Mouse (Mus musculus) ovary, postnatal 10 days (tissue): ENCODE data around the gene Cd7.
"Not testable (repeated sequence)": the region's sequence is repeated elsewhere in the genome, so short reads cannot be mapped to it uniquely, and the experiment has no call there.

Experiments used
- DNase-seq: peaks from one replicate; pipeline ENCODE4 v3.0.0; 2022; ENCODE audit warnings: low spot score

Gene Cd7

DNA sequence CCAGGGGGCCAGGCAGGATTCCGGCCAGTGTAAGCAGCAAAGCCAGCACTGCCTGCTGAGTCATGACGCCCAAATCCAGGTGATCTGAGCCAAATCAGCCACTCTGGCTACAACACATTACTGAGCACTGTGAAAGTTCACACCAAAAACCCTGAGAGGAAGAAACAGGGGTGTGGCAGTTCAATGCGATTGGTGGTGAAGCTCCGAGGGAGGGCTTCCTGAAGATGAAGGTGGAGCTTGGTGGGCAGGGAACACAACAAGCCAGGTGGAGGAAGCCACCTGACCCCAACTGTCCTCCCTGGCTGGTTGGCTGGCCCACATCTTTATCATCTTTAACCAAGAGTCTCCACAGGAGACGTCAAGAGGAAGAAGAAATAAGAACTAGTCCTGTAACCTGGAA, at the start of gene Cd7:
TSS of gene Cd7 (minus strand) at position 117 of the 400 bp plus-strand sequence.
- DNase-seq, result no peak

- DNase-seq, result no peak
Measured at GRCm38 (mm10) chr11:121088997-121089396, 49.8 kb upstream of the Cd7 start.

DNA sequence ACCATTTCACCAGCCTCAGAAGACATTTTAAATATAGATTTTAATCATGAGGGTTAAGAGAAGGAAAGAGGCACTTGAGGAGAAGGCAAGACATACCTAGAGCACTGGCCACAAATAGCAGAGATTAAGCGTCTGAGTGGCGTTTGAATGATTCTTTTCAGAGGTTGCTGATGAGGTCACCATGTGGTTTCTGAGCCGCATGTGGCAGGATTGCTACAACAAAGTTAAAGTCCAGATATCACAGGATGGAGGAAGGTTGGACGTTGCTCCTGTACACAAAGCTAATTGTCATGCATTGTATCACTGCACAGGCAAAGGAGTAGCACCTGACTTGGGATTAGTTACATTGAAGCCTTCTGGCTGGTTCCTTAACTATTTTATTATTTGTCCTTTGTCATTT, 47.1 kb upstream of the Cd7 start:
- DNase-seq, result no peak

DNA sequence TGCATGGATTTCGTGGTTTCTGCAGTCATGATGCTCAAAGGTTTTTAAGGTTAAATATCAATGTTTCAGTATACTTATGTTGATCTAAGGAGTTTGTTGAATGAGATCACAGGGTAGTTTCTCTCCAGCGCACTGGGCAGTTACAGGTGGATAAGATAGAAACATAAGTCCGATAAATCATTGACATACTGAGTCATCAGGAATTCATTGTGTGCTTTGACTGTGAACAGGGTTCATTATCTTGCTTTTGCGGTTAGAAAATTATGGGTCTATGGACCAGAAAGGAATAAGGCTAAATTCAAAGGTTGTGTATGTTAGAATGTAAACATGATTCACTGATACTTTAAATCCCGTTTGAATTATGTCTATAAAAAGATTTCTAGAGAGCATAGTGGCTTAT, 46.0 kb upstream of the Cd7 start:
- DNase-seq, result no peak

- DNase-seq, result no peak
Measured at GRCm38 (mm10) chr11:121082857-121083500, 43.8 kb upstream of the Cd7 start.

DNA sequence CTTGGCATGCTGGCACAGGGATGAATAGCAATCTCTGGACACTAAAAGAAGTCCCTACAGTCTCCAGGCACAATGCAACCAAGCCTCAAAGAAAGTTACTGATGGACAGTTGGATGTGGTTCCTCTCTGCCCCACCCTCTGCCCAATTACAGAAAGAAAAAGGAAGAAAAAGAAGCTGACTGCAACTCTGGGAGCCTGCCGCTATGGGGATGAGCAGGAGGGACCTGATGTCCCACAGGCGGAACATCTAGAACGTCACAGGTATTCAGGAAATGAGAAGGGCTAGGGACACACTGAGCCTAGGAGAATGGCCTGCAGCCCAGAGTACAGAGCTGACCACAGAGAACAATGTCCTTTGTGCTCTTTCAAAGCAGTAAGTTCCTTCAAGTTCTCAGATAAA, 43.0 kb upstream of the Cd7 start:
- DNase-seq, result no peak

GRCm38 (mm10) chr11:121081120-121081519, 41.9 kb upstream of the Cd7 start, which contains the start of gene Sectm1a:
Gene Sectm1a, minus strand, starts transcription at chr11:121081220.
- DNase-seq, result no peak

- DNase-seq, result no peak
Measured at GRCm38 (mm10) chr11:121080330-121080729, 41.1 kb upstream of the Cd7 start.

- no peak for DNase-seq
Measured at GRCm38 (mm10) chr11:121075655-121076054, 36.4 kb upstream of the Cd7 start.

DNA sequence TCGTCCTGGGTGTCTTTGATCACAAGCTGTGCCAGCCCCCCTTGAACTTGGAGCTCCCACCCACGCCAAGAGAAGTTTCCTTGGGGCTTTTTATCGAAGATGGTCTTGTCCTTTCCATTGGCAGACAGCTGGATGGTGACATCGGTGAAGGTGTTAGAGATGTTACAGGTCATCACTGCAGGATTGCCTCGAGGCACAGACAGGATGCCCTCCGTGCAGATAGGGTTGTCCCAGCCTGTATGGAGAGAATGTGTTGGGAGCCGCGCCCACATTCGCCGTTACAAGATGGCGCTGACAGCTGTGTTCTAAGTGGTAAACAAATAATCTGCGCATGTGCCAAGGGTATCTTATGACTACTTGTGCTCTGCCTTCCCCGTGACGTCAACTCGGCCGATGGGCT, 30.4 kb upstream of the Cd7 start:
- DNase-seq, result not testable (repeated sequence)

DNA sequence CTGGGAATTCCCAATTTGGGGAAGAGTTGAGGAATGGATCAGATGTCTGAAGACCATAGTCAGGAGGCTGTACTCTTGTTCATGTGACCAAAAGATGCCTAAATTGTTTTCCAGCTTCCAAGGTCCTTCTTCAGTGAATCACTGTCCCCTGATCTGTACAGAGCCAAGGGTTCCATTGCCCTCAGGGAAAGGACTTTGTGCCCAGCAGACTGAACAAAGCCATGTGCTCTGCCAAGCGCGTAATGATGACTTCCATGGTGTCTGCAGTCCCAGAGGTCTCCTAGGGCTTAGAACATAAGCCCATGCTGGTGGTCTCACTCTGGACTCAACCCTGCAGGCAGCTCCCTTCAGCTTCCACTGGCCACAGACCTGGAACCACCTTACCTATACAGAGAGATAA, 28.7 kb upstream of the Cd7 start:
- no peak for DNase-seq

- no peak for DNase-seq
Measured at GRCm38 (mm10) chr11:121064197-121064596, 25.0 kb upstream of the Cd7 start.

DNA sequence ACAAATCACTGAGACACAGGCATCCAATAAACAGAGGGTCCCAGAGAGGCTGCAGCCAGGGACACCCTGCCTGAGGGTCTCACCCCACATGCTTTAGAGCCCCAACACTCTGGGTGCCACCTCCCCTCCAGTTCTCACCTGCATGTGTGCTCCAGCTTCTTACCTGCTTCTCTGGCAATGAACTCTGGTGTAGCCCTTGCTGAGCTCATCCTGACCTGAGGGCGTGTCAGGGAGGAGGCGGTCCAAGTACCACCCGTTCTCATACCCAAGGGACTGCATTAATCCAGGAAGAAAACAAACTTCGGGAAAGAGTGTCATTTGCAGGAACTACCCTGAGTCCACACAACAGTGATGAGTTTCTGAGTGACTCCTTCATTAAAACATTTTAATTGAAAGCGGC, 24.2 kb upstream of the Cd7 start, which contains the start of gene Sectm1b:
TSS of gene Sectm1b (minus strand) at position 191 of the 400 bp plus-strand sequence.
- DNase-seq, result no peak

- DNase-seq, result no peak
Measured at GRCm38 (mm10) chr11:121061615-121062014, 22.4 kb upstream of the Cd7 start.

DNA sequence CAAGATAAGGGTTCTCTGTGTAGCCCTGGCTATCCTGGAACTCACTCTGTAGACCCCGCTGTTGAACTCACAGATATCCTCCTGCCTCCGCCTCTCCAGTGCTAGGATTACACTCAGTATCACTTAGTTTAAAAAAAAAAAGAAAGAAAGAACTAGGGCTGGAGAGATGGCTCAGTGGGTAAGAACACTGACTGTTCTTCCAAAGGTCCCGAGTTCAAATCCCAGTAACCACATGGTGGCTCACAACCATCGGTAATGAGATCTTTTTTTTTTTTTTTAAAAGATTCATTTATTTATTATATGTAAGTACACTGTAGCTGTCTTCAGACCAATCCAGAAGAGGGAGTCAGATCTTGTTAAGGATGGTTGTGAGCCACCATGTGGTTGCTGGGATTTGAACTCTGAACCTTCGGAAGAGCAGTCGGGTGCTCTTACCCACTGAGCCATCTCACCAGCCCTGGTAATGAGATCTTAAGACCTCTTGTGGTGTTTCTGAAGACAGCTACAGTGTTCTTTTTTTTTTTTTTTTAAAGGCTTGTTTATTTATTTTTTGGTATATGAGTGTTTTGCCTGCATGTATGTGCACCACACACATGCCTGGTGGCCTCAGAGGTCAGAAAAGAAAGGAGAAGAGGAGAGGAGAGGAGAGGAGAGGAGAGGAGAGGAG, 21.3 kb upstream of the Cd7 start:
- not testable (repeated sequence) for DNase-seq

- no peak for DNase-seq
Measured at GRCm38 (mm10) chr11:121059471-121059870, 20.3 kb upstream of the Cd7 start.

GRCm38 (mm10) chr11:121058956-121059355, 19.7 kb upstream of the Cd7 start:
- DNase-seq, result no peak

DNA sequence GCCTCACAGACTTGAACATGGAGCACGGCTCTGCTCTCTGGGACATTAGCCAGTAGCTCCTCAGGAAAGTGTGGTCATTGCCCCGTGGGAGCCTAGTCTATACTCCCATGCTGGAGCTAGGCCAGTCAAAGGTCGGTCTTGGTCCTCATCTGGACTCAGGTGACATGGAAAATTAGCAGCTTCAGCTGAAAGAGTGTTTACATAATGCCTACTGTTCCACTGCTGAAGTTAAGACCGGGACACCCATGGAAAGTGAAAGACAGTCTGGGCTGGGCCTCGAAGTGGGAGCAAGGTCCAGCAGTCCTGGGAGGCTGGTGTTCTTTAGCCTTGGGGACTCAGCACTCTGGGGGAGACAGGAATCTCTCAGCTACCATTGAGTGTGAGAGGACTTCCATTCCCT, 18.9 kb upstream of the Cd7 start:
- DNase-seq, result no peak

- no peak for DNase-seq
Measured at GRCm38 (mm10) chr11:121056536-121057236, 17.5 kb upstream of the Cd7 start.

- DNase-seq, result peak; percentile 57
Measured at GRCm38 (mm10) chr11:121053536-121053935, 14.3 kb upstream of the Cd7 start.

GRCm38 (mm10) chr11:121052387-121052786, 13.2 kb upstream of the Cd7 start:
- DNase-seq, result no peak

DNA sequence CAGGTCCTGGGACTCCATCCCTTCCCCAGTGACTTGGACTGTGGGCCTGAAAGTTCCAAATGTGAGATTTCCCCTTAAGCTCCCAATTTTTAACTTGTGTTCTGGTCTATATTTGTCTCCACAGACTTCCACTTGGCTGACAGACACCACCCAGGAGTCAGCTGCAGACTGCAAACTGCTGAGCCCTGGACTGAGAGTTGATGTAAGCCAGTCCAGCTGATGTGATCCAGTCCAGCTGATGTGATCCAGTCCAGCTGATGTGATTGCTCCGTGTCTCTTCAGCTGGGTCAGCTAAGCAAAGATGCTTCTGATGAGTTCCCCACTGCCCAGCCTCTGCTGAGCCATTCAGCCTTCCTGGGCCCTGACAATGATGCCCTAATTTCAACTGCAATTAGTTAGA, 12.6 kb upstream of the Cd7 start:
- DNase-seq, result no peak

DNA sequence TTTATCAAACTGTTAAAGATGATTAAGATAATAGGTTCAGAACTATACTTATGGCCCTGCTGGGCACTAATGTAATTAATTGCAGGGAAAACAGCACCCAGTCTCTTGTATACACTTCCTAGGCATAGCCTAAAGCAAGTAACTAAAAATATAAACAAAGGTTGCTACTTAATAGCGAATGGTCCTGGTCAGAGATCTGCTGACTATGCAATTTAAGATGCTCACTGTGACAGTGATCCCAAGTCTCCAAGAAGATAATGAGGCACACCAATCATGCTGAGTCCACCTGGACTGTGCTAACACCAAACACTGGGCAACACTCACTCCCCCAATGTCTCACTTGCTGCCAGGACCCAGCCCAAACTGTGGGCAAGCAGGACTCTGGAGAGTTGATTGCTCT, 10.6 kb upstream of the Cd7 start:
- no peak for DNase-seq
